Mouse (Mus musculus) hindbrain, embryonic 14.5 days (tissue): ENCODE data around the gene Tnnt2. TPM values are rescaled to one million over a fixed set of nuclear protein-coding genes. Genes with fewer than 3 reads are reported as not detected.

ENCODE experiments used
- ATAC-seq: fragments of 200-750 bp; cut with Nextera tagmentation; 2 replicates; pipeline ENCODE4 v1.8.0; 2017; ENCODE audit warnings: moderate number of reproducible peaks, mild to moderate bottlenecking, moderate TSS enrichment, moderate library complexity; ENCODE audit not compliant: low FRiP score
- DNase-seq: peaks from one replicate; pipeline ENCODE4 v3.0.0-alpha.2; 2015; ENCODE audit warnings: low spot score
- H3K27ac ChIP-seq: fragments of 300-500 bp; sonication (generic); 2 replicates; pipeline ENCODE4 v1.5.1; 2014; ENCODE audit warnings: mild to moderate bottlenecking, moderate library complexity
- H3K27me3 ChIP-seq: fragments of 300-500 bp; sonication (generic); 2 replicates; pipeline ENCODE4 v1.6.1; 2014; ENCODE audit warnings: mild to moderate bottlenecking, low read length, mixed read lengths; ENCODE audit not compliant: control insufficient read depth, insufficient read depth
- H3K36me3 ChIP-seq: fragments of 300-500 bp; sonication (generic); replicated peaks from 2 replicates; pipeline ENCODE4 v1.6.1; 2014; ENCODE audit not compliant: control insufficient read depth, insufficient read depth
- H3K4me1 ChIP-seq: fragments of 300-500 bp; sonication (generic); replicated peaks from 2 replicates; pipeline ENCODE4 v1.6.1; 2014; ENCODE audit warnings: antibody characterized with exemption, low read length, mixed read lengths; ENCODE audit not compliant: control insufficient read depth, insufficient read depth
- H3K4me2 ChIP-seq: fragments of 300-500 bp; sonication (generic); replicated peaks from 2 replicates; pipeline ENCODE4 v1.6.1; 2014; ENCODE audit warnings: mild to moderate bottlenecking, moderate library complexity
- H3K4me3 ChIP-seq: fragments of 300-500 bp; sonication (generic); replicated peaks from 2 replicates; pipeline ENCODE4 v1.5.1; 2014; ENCODE audit warnings: mild to moderate bottlenecking, low read length
- H3K9ac ChIP-seq: fragments of 300-500 bp; sonication (generic); 2 replicates; pipeline ENCODE4 v1.6.1; 2014
- H3K9me3 ChIP-seq: fragments of 300-500 bp; sonication (generic); 2 replicates; pipeline ENCODE4 v1.6.1; 2016; ENCODE audit warnings: low read length; ENCODE audit not compliant: control insufficient read depth
- WGBS: fragments of 180-500 bp; shearing (Covaris S2); extraction: QIAGEN DNeasy Blood & Tissue Kit; methylation state at CpG from one replicate; pipeline ENCODE4 v1.1.7; 2014; 5-methylcytosine and 5-hydroxymethylcytosine counted together
- polyA plus RNA-seq: library from polyadenylated mRNA; unstranded; fragments of >200 nt; fragmentation: Nextera tagmentation; extraction: Ambion mirVana; gene quantifications from 2 replicates; pipeline ENCODE4 v1.2.1, GENCODE M21; 2014

Gene Tnnt2
- polyA plus RNA-seq, 1 experiment from 2014 or later: 0.70 TPM

- Histone ChIP-seq H3K27me3 (no peaks in the 10 kb centered on the region), H3K4me1 (no peaks in the 10 kb centered on the region; the same call in 1 of the 2 replicates), H3K9ac (no peak overlapping the region), H3K27ac (no peak overlapping the region), H3K4me3 (no peak overlapping the region), H3K4me2 (no peak overlapping the region), H3K9me3 (no peaks in the 10 kb centered on the region), H3K36me3 (no peaks in the 10 kb centered on the region)
- DNase-seq: no peak
- 76% methylated on average over 12 of the region's 12 CpGs for WGBS
- ATAC-seq: peak; percentile 49; the same call in 1 of the 2 replicates
Measured at GRCm38 (mm10) chr1:135850722-135851512, 14.8 kb downstream of the Tnnt2 start.

DNA sequence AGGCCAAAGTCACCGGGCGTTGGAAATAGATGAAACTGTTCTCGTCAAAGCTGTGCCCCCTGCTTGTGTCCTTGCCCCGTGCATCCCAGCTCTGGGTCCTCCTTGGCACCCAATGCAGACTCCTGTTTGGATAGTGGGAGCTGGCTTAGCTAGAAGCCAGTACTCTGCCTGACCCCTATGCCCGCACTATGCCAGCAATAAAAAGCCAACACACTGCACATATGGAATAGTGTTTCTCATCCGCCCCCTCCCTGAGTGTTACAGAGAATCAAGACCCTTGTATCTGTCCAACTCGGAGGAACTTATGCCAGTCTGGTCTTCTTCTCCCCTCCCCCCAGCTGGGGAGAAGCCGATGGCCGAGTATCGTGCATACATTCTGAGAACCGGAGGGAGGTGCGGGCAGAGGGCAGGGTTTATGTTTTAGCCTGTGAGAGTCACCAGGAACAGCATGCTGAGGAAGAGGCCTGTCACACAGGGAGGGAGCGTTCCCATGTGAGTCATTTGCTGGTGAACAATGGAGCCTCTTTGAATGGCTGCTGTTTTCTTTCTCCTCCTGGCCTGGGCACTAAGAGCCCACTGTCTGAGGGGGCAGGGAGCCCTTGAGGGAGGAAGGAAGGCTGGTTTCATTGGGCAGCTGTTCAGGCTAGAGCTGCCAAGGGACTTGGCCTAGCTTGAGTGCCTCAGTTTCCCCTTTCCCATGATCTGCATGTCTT lies 16.0 kb downstream of the Tnnt2 start:
- Histone ChIP-seq H3K4me2 (no peak overlapping the region), H3K9ac (no peak overlapping the region), H3K27me3 (no peaks in the 10 kb centered on the region), H3K36me3 (no peaks in the 10 kb centered on the region), H3K9me3 (no peaks in the 10 kb centered on the region), H3K4me3 (no peak overlapping the region), H3K4me1 (no peaks in the 10 kb centered on the region; the same call in 1 of the 2 replicates), H3K27ac (no peak overlapping the region)
- 33% methylated on average over 13 of the region's 13 CpGs for WGBS
- peak; percentile 31 for DNase-seq
- ATAC-seq: peak; percentile 45; the same call in 1 of the 2 replicates

GRCm38 (mm10) chr1:135853200-135853599 lies 17.0 kb downstream of the Tnnt2 start:
- H3K27ac ChIP-seq: no peak overlapping the region
- no peaks in the 10 kb centered on the region for H3K27me3 ChIP-seq
- no peak overlapping the region for H3K9ac ChIP-seq
- H3K4me3 ChIP-seq: no peak overlapping the region
- no peaks in the 10 kb centered on the region for H3K36me3 ChIP-seq
- no peaks in the 10 kb centered on the region for H3K9me3 ChIP-seq
- no peak overlapping the region for H3K4me2 ChIP-seq
- 97% methylated on average over 4 of the region's 4 CpGs for WGBS
- DNase-seq (no peak), ATAC-seq (no peak)
- H3K4me1 ChIP-seq: no peaks in the 10 kb centered on the region; the same call in 1 of the 2 replicates

DNA sequence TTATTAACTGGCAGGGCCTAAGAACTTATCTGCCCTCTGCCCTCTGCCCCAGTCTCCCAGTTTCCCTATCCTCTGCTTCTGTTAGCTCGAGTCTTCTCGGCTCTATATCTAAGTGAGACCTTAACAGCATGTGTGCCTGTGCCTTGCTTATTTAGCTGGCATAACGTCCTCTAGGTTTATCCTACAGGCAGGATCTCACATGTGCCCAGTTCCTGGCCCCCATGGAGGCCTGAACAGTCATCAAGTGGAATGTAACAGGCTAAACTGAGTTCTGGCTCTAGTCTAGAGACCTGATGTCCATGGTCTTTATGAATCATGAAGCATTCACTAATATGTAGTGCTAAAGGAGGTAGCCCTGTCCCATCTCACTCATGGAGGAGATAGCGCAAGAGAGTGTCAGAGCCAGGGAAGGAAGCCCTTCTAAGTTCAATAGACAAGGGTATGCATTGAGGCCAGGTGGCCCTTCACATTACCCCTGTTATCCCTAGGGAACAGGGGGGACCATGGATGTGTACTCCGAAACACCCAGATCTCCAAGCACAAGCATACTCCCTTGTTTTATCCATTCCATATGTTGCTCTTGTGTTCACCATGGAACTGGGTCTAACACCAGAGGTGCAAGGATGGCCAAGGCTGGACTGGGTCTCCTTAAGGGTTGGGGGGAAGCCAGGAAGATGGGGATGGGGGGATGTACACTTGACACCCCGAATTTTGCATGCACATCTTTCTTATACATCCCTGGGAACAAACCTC lies 18.6 kb downstream of the Tnnt2 start:
- Histone ChIP-seq H3K4me3 (no peak overlapping the region), H3K27me3 (no peaks in the 10 kb centered on the region), H3K9ac (no peak overlapping the region), H3K4me2 (no peak overlapping the region), H3K27ac (no peak overlapping the region), H3K36me3 (no peaks in the 10 kb centered on the region), H3K4me1 (no peaks in the 10 kb centered on the region; the same call in 1 of the 2 replicates), H3K9me3 (no peaks in the 10 kb centered on the region)
- DNase-seq (no peak), ATAC-seq (no peak)
- WGBS: 87% methylated on average over 6 of the region's 6 CpGs

DNA sequence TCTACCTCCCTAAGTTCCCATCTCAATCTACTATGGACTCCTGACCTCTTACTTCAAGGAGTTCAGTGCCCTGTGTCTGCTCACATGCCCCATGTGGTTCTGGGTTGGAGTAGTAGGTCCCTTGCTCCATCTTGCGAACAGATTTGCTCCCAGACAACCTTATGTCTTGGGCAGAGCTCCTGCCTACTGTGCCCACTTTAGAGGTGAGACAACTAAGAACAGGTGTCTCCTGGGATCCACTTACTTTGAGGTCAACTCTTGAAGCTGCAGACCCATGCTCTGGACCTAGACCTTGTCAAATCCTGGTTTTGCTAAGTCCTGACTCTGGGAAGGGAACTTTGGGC lies 19.2 kb downstream of the Tnnt2 start:
- no peak overlapping the region for H3K4me2 ChIP-seq
- no peak for ATAC-seq
- H3K9me3 ChIP-seq: no peaks in the 10 kb centered on the region
- H3K36me3 ChIP-seq: no peaks in the 10 kb centered on the region
- no peaks in the 10 kb centered on the region; the same call in 1 of the 2 replicates for H3K4me1 ChIP-seq
- no peak overlapping the region for H3K27ac ChIP-seq
- no peak overlapping the region for H3K9ac ChIP-seq
- no peak for DNase-seq
- no peaks in the 10 kb centered on the region for H3K27me3 ChIP-seq
- 88% methylated on average over 1 of the region's 1 CpGs for WGBS
- H3K4me3 ChIP-seq: no peak overlapping the region

GRCm38 (mm10) chr1:135856070-135856469 lies 19.9 kb downstream of the Tnnt2 start:
- no peaks in the 10 kb centered on the region for H3K36me3 ChIP-seq
- no peaks in the 10 kb centered on the region for H3K27me3 ChIP-seq
- WGBS: 66% methylated on average over 4 of the region's 4 CpGs
- H3K4me1 ChIP-seq: no peaks in the 10 kb centered on the region; the same call in 1 of the 2 replicates
- ATAC-seq (no peak), DNase-seq (no peak)
- no peak overlapping the region for H3K27ac ChIP-seq
- H3K4me2 ChIP-seq: no peak overlapping the region
- H3K4me3 ChIP-seq: no peak overlapping the region
- no peaks in the 10 kb centered on the region for H3K9me3 ChIP-seq
- no peak overlapping the region for H3K9ac ChIP-seq

- no peak for DNase-seq
- 69% methylated on average over 11 of the region's 11 CpGs for WGBS
- no peak overlapping the region for H3K27ac ChIP-seq
- H3K9me3 ChIP-seq: no peaks in the 10 kb centered on the region
- H3K9ac ChIP-seq: no peak overlapping the region
- no peak overlapping the region for H3K4me2 ChIP-seq
- H3K4me1 ChIP-seq: no peaks in the 10 kb centered on the region
- H3K36me3 ChIP-seq: no peaks in the 10 kb centered on the region
- H3K4me3 ChIP-seq: no peak overlapping the region
- no peaks in the 10 kb centered on the region for H3K27me3 ChIP-seq
- no peak for ATAC-seq
Measured at GRCm38 (mm10) chr1:135857137-135857775, 21.1 kb downstream of the Tnnt2 start.

GRCm38 (mm10) chr1:135858533-135858932 lies 22.4 kb downstream of the Tnnt2 start:
- ATAC-seq (no peak), DNase-seq (no peak)
- Histone ChIP-seq H3K9ac (no peak overlapping the region), H3K4me2 (no peak overlapping the region), H3K36me3 (no peaks in the 10 kb centered on the region), H3K4me1 (no peaks in the 10 kb centered on the region), H3K4me3 (no peak overlapping the region), H3K9me3 (no peaks in the 10 kb centered on the region), H3K27me3 (no peaks in the 10 kb centered on the region), H3K27ac (no peak overlapping the region)
- WGBS: 94% methylated on average over 7 of the region's 7 CpGs

GRCm38 (mm10) chr1:135861091-135861490 lies 24.9 kb downstream of the Tnnt2 start:
- DNase-seq (no peak), ATAC-seq (no peak)
- no peak overlapping the region for H3K9ac ChIP-seq
- H3K27ac ChIP-seq: no peak overlapping the region
- WGBS: 74% methylated on average over 5 of the region's 5 CpGs
- no peak overlapping the region for H3K4me3 ChIP-seq
- no peaks in the 10 kb centered on the region for H3K27me3 ChIP-seq
- no peaks in the 10 kb centered on the region for H3K9me3 ChIP-seq
- no peaks in the 10 kb centered on the region for H3K36me3 ChIP-seq
- H3K4me2 ChIP-seq: no peak overlapping the region
- no peaks in the 10 kb centered on the region for H3K4me1 ChIP-seq
